Mouse (Mus musculus): ENCODE measurements around the gene Reg4. TPM values are rescaled to one million over a fixed set of nuclear protein-coding genes. Genes with fewer than 3 reads are reported as not detected.

Gene Reg4
- polyA plus RNA-seq, 1 experiment from 2014 or later, result not detected

- Histone ChIP-seq H3K27me3 (no peaks in the 10 kb centered on the region), H3K4me1 (peaks cover under 1% of the 10 kb centered on the region; the same call in 1 of the 2 replicates), H3K27ac (replicated peaks) (no peak overlapping the region), H3K36me3 (no peaks in the 10 kb centered on the region), H3K4me2 (replicated peaks) (no peak overlapping the region), H3K4me3 (no peak overlapping the region), H3K9ac (replicated peaks) (no peak overlapping the region), H3K9me3 (no peaks in the 10 kb centered on the region)
- ATAC-seq (replicated peaks), result no peak
- WGBS, result 97% methylated on average over 2 of the region's 2 CpGs
Observed at GRCm38 (mm10) chr3:98262133-98262532, 40.2 kb downstream of the Reg4 start.

- Histone ChIP-seq H3K27me3 (no peaks in the 10 kb centered on the region), H3K36me3 (no peaks in the 10 kb centered on the region), H3K9ac (replicated peaks) (no peak overlapping the region), H3K4me3 (no peak overlapping the region), H3K9me3 (no peaks in the 10 kb centered on the region), H3K4me1 (peaks cover 4% of the 10 kb centered on the region; the same call in 1 of the 2 replicates), H3K27ac (replicated peaks) (no peak overlapping the region), H3K4me2 (replicated peaks) (no peak overlapping the region)
- WGBS, result 6% methylated on average over 6 of the region's 6 CpGs
- no peak; the same call in 1 of the 2 replicates for ATAC-seq (replicated peaks)
Observed at GRCm38 (mm10) chr3:98267249-98267651, 45.3 kb downstream of the Reg4 start.

DNA sequence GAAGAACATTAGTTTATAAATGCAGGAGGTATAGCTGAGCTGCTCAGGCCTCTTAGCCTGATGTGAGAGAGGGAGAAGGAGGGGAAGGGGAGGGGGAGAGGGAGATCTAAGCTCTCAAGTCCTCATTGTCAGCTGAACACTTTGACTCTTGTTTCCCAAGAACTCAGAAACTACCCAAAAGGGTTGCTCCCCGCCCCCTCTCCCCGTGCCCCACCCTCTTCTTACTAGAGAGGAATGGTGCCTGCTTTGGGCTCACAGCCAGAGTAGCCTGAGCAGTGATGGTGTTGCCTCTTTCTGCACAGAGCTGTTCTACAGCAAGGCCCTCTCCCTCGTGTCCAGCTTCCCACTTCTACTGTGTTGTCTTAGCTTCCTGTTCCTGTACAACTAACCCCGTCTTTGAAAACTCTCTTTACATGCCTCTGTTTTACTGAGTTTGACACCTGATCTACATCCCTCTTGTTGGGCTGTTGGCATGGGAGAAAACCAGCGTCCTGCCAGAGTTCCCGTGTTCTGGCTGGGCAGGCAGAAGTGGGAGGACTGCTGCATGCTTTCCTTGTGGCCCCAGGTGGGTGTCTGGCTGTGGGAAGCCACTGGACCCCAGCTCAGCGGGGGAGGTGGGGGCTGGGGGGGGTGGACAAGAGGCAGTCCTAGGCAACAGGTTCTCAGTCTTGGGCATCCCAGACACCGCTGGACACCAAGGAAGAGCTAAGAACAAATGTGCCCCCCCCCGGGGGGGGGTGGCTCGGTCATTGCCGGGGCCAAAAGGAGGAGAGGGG lies 51.9 kb downstream of the Reg4 start:
- no peak overlapping the region for H3K4me3 ChIP-seq
- no peak for ATAC-seq (replicated peaks)
- WGBS, result 55% methylated on average over 11 of the region's 11 CpGs

DNA sequence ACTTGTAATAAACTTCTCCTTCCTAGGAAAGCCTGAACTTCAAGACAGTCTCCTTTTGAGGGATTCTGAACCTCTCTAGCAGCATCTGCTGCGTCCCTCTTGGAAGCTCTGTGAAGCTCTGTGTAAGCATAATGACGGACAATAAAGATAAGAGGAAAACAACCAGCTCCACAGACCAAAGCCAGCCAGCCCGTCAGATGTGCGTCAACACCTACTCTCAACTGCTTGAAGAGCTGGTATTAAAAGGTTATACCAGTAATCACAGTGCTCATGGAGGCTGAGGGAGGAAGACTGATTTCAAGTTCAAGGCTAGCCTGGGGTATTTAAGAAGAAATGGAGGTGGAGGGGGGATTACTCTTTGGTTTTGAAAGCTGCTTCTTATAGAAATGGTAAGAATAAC lies 57.7 kb downstream of the Reg4 start:
- no peak for ATAC-seq (replicated peaks)
- Histone ChIP-seq H3K4me2 (replicated peaks) (no peak overlapping the region), H3K27ac (replicated peaks) (no peak overlapping the region), H3K9ac (replicated peaks) (no peak overlapping the region), H3K4me1 (no peaks in the 10 kb centered on the region), H3K9me3 (no peaks in the 10 kb centered on the region), H3K27me3 (no peaks in the 10 kb centered on the region), H3K4me3 (no peak overlapping the region), H3K36me3 (no peaks in the 10 kb centered on the region)
- 89% methylated on average over 4 of the region's 4 CpGs for WGBS

More for the DNA sequence above, 51.9 kb downstream of the Reg4 start:
- H3K4me2 ChIP-seq (replicated peaks), result no peak overlapping the region
- no peaks in the 10 kb centered on the region for H3K4me1 ChIP-seq
- no peak overlapping the region for H3K9ac ChIP-seq (replicated peaks)
- no peaks in the 10 kb centered on the region for H3K27me3 ChIP-seq
- no peak overlapping the region for H3K27ac ChIP-seq (replicated peaks)
- H3K9me3 ChIP-seq, result no peaks in the 10 kb centered on the region
- H3K36me3 ChIP-seq, result no peaks in the 10 kb centered on the region

DNA sequence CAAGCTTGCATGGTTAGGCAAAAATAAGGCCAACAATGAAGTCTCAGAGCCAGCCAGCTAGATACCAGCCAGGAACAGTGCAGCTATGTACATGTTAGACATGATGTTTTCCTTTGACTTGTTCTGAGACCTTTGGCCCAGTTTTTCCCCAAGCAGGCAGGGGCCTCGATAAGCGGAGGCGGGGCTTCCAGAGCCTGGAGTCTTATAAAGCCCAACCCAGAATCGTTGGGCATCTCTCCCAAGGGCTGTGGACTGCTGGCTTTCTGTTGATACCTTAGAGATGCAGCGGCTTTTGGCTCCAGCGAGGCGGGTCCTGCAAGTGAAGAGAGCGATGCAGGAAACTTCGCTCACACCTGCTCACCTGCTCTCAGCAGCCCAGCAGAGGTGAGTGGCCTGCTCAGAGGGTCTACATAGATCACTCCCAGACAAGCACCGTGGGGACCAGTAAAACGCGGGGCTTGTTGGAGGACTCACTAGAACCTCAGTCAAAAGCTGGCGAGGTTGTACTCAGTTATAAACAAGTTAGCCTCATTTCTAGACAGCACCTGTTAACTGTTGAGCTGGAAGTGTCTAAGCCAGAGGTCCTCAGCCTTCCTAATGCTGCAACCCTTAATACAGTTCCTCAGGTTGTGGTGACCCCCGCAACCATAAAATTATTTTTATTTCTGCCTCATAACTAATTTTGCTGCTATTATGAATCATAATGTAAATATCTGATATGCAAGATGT lies 58.4 kb downstream of the Reg4 start, which contains the start of gene Hmgcs2:
TSS of gene Hmgcs2 (plus strand) at position 232 of the 729 bp plus-strand sequence.
- Histone ChIP-seq H3K27me3 (no peaks in the 10 kb centered on the region), H3K27ac (replicated peaks) (no peak within 1 kb of the TSS)
- WGBS, result 65% methylated on average over 14 of the region's 14 CpGs

DNA sequence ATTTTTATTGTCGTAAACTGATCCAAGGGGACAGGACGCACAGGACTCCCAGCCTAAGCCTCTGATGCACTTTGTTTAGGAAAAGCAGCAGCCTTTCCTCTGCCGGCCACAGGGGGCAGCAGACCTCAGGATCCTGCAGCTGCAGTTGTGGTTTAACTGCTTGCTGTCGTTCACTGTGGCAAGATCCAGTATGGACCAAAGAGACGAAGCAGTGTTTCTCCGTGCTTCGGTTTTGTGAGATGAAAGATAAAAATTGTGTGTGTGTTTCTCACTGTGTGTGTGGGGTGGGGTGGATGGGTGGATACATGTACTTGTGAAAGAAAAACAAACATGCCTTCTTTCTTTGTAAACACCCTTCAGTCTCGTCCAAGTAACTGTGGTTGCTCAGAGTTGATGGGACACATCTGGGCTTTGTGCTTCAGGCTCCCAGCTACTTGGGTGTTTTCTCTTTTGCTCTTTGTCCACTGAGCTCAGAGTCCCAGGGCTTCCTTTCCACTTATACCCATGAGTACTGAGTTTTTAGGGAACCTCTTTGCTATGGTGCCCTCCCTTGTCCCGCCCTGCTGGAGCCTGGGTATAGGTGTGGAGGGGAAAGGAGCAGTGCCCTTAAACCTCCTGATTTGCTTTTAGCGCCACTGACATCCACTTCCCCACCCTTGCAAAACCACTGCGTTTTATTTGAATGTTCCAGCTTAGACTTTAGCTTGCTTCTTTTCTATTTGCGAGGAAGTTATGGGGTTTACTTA lies 59.1 kb downstream of the Reg4 start:
- no peaks in the 10 kb centered on the region for H3K4me1 ChIP-seq
- no peaks in the 10 kb centered on the region for H3K27me3 ChIP-seq
- WGBS, result 43% methylated on average over 12 of the region's 12 CpGs
- no peak overlapping the region for H3K4me3 ChIP-seq
- H3K9ac ChIP-seq (replicated peaks), result no peak overlapping the region
- no peak overlapping the region for H3K27ac ChIP-seq (replicated peaks)
- no peak overlapping the region for H3K4me2 ChIP-seq (replicated peaks)
- H3K36me3 ChIP-seq, result no peaks in the 10 kb centered on the region
- H3K9me3 ChIP-seq, result no peaks in the 10 kb centered on the region
- peak; percentile 92 for ATAC-seq (replicated peaks)

More for the DNA sequence above, 58.4 kb downstream of the Reg4 start, which contains the start of gene Hmgcs2:
- no peak within 1 kb of the TSS for H3K4me3 ChIP-seq
- H3K4me2 ChIP-seq (replicated peaks), result no peak within 1 kb of the TSS
- H3K4me1 ChIP-seq, result no peaks in the 10 kb centered on the region
- ATAC-seq (replicated peaks), result peak; percentile 65
- no peaks in the 10 kb centered on the region for H3K9me3 ChIP-seq
- no peak within 1 kb of the TSS for H3K9ac ChIP-seq (replicated peaks)
- no peaks in the 10 kb centered on the region for H3K36me3 ChIP-seq

GRCm38 (mm10) chr3:98282422-98282821 lies 60.5 kb downstream of the Reg4 start:
- Histone ChIP-seq H3K4me2 (replicated peaks) (no peak overlapping the region), H3K36me3 (no peaks in the 10 kb centered on the region), H3K9me3 (no peaks in the 10 kb centered on the region), H3K4me1 (no peaks in the 10 kb centered on the region), H3K9ac (replicated peaks) (no peak overlapping the region), H3K4me3 (no peak overlapping the region), H3K27ac (replicated peaks) (no peak overlapping the region), H3K27me3 (no peaks in the 10 kb centered on the region)
- WGBS, result 96% methylated on average over 8 of the region's 8 CpGs
- no peak for ATAC-seq (replicated peaks)

DNA sequence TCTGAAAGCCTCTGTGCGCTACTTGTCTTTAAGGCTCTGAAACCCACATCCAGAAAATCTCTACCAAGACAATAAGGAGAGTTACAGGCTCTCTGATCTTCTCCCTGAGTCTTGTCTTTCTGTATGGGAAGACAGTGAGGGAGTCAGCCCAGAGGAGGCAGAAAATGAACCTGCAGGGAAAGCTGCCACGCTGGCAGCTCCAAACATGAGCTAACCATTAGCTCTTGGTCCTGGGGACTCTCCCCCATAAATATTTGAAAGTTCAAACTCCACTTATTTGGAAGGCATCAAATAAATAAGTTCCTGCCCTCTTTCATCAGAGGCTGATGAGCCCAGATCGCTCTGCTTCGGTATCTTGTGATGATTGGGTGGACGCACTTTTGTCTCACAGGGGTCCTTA lies 61.2 kb downstream of the Reg4 start:
- Histone ChIP-seq H3K36me3 (no peaks in the 10 kb centered on the region), H3K27me3 (no peaks in the 10 kb centered on the region), H3K9me3 (no peaks in the 10 kb centered on the region), H3K4me2 (replicated peaks) (no peak overlapping the region), H3K27ac (replicated peaks) (no peak overlapping the region), H3K9ac (replicated peaks) (no peak overlapping the region), H3K4me3 (no peak overlapping the region), H3K4me1 (no peaks in the 10 kb centered on the region)
- 91% methylated on average over 5 of the region's 5 CpGs for WGBS
- ATAC-seq (replicated peaks), result no peak

Other genes starting within 250 kb of the Reg4 start
- gene Notch2, start 208.6 kb upstream of the Reg4 start, polyA plus RNA-seq (2015; fragmentation: Nextera tagmentation; extraction: Ambion mirVana), result 17.8 and 18.9 TPM in 2 replicates
- not detected in 2 replicates for gene Adam30, start 61.5 kb upstream of the Reg4 start, polyA plus RNA-seq (2015; fragmentation: Nextera tagmentation; extraction: Ambion mirVana)
- 7.6 and 8.2 TPM in 2 replicates for gene Hmgcs2, start 58.3 kb downstream of the Reg4 start, polyA plus RNA-seq (2015; fragmentation: Nextera tagmentation; extraction: Ambion mirVana)
- gene Phgdh, start 117.8 kb downstream of the Reg4 start, polyA plus RNA-seq (2015; fragmentation: Nextera tagmentation; extraction: Ambion mirVana), result 188 and 194 TPM in 2 replicates
- gene Zfp697, start 160.3 kb downstream of the Reg4 start, polyA plus RNA-seq (2015; fragmentation: Nextera tagmentation; extraction: Ambion mirVana), result 15.5 and 16.0 TPM in 2 replicates
- gene Gm4450, start 235.0 kb downstream of the Reg4 start, polyA plus RNA-seq (2015; fragmentation: Nextera tagmentation; extraction: Ambion mirVana), result not detected in 2 replicates